Mouse (Mus musculus) kidney, adult 2 months (tissue): ENCODE data around the gene Mylk. TPM values are rescaled to one million over a fixed set of nuclear protein-coding genes. Genes with fewer than 3 reads are reported as not detected.

Experiments used
- DNase-seq: peaks from one replicate; pipeline ENCODE4 v3.0.0; 2021
- H3K27ac ChIP-seq: fragments of 200-500 bp; 2 replicates; pipeline ENCODE4 v1.5.1; 2012; ENCODE audit warnings: low read depth, low read length, control low read depth, inconsistent platforms; ENCODE audit not compliant: insufficient read depth
- H3K27me3 ChIP-seq: fragments of 200-500 bp; replicated peaks from 2 replicates; pipeline ENCODE4 v1.6.1; 2012; ENCODE audit warnings: mild to moderate bottlenecking, moderate library complexity, low read length, inconsistent platforms; ENCODE audit not compliant: control insufficient read depth, insufficient read depth
- H3K36me3 ChIP-seq: fragments of 200-500 bp; 2 replicates; pipeline ENCODE4 v1.6.1; 2012; ENCODE audit warnings: mild to moderate bottlenecking, moderate library complexity, low read length, inconsistent platforms; ENCODE audit not compliant: control insufficient read depth, insufficient read depth
- H3K4me1 ChIP-seq: fragments of 200-500 bp; 2 replicates; pipeline ENCODE4 v1.6.1; 2011; ENCODE audit warnings: low read length; ENCODE audit not compliant: control insufficient read depth, insufficient read depth
- H3K4me3 ChIP-seq: fragments of 200-500 bp; 2 replicates; pipeline ENCODE4 v1.5.1; 2011; ENCODE audit warnings: mild to moderate bottlenecking, low read depth, low read length, control low read depth; ENCODE audit not compliant: insufficient read depth
- CTCF ChIP-seq: fragments of 200-500 bp; conservative IDR thresholded peaks from 2 replicates; pipeline ENCODE4 v1.5.1; 2011; ENCODE audit warnings: low read depth, mild to moderate bottlenecking, control low read depth, low read length, moderate library complexity, mixed read lengths; ENCODE audit not compliant: insufficient read depth, insufficient read length
- POLR2A ChIP-seq: fragments of 200-500 bp; IDR thresholded peaks from one replicate; pipeline ENCODE4 v1.6.1; 2011; ENCODE audit warnings: low read depth, low read length, control low read depth
- WGBS: fragments of 180-500 bp; shearing (Covaris S2); methylation state at CpG from one replicate; pipeline ENCODE4 v1.1.7; 2018; 5-methylcytosine and 5-hydroxymethylcytosine counted together
- polyA plus RNA-seq: library from polyadenylated mRNA; depleted of rRNA; stranded (reverse); fragments of >200 nt; gene quantifications from 2 replicates; pipeline ENCODE4 v1.2.3, GENCODE M21; 2012

Mylk gene
- polyA plus RNA-seq, 1 experiment = 64.7 TPM

- Histone ChIP-seq H3K4me3 (no peak overlapping the region), H3K4me1 (peaks cover 24% of the 10 kb centered on the region), H3K36me3 (no peaks in the 10 kb centered on the region), H3K27ac (no peak overlapping the region), H3K27me3 (no peaks in the 10 kb centered on the region)
- TF ChIP-seq POLR2A (no peak), CTCF (no peak)
- DNase-seq = peak; percentile 29
- WGBS = 72% methylated on average over 4 of the region's 4 CpGs
Measured at GRCm38 (mm10) chr16:34865373-34865772, 120.4 kb downstream of the Mylk start.

- no peaks in the 10 kb centered on the region for H3K36me3 ChIP-seq
- H3K4me1 ChIP-seq = peaks cover 10% of the 10 kb centered on the region
- no peak overlapping the region for H3K4me3 ChIP-seq
- H3K27me3 ChIP-seq = no peaks in the 10 kb centered on the region
- DNase-seq = no peak
- WGBS = 94% methylated on average over 2 of the region's 2 CpGs
- no peak overlapping the region for H3K27ac ChIP-seq
- TF ChIP-seq POLR2A (no peak), CTCF (no peak)
Measured at GRCm38 (mm10) chr16:34867217-34867616, 122.2 kb downstream of the Mylk start.

- H3K27ac ChIP-seq = no peak overlapping the region
- DNase-seq = no peak
- H3K36me3 ChIP-seq = no peaks in the 10 kb centered on the region
- 85% methylated on average over 18 of the region's 18 CpGs for WGBS
- no peak for TF ChIP-seq POLR2A
- no peak for TF ChIP-seq CTCF
- H3K4me3 ChIP-seq = no peak overlapping the region
- no peaks in the 10 kb centered on the region for H3K27me3 ChIP-seq
- no peaks in the 10 kb centered on the region for H3K4me1 ChIP-seq
Measured at GRCm38 (mm10) chr16:34880031-34880778, 135.2 kb downstream of the Mylk start.

- Histone ChIP-seq H3K4me3 (no peak overlapping the region), H3K27ac (no peak overlapping the region), H3K36me3 (no peaks in the 10 kb centered on the region), H3K4me1 (no peaks in the 10 kb centered on the region), H3K27me3 (no peaks in the 10 kb centered on the region)
- TF ChIP-seq CTCF (no peak), POLR2A (no peak)
- no peak for DNase-seq
- 68% methylated on average over 4 of the region's 4 CpGs for WGBS
Measured at GRCm38 (mm10) chr16:34880815-34881214, 135.8 kb downstream of the Mylk start.

GRCm38 (mm10) chr16:34887037-34887436 lies 142.0 kb downstream of the Mylk start:
- H3K27me3 ChIP-seq = no peaks in the 10 kb centered on the region
- TF ChIP-seq POLR2A (no peak), CTCF (no peak)
- no peaks in the 10 kb centered on the region for H3K36me3 ChIP-seq
- 0 out of 2 replicates have a peak, but pooled peaks cover 3% of the 10 kb centered on the region for H3K4me1 ChIP-seq
- H3K4me3 ChIP-seq = no peak overlapping the region
- H3K27ac ChIP-seq = peak overlapping the region; percentile 56; the same call in 1 of the 2 replicates
- DNase-seq = peak; percentile 76
- WGBS = 76% methylated on average over 1 of the region's 1 CpGs

- TF ChIP-seq POLR2A (no peak), CTCF (no peak)
- H3K4me3 ChIP-seq = no peak overlapping the region
- H3K36me3 ChIP-seq = no peaks in the 10 kb centered on the region
- DNase-seq = peak; percentile 72
- peaks cover 5% of the 10 kb centered on the region; the same call in 1 of the 2 replicates for H3K4me1 ChIP-seq
- peak overlapping the region; percentile 38; the same call in 1 of the 2 replicates for H3K27ac ChIP-seq
- no peaks in the 10 kb centered on the region for H3K27me3 ChIP-seq
- WGBS = 70% methylated on average over 3 of the region's 3 CpGs
Measured at GRCm38 (mm10) chr16:34894016-34894415, 149.0 kb downstream of the Mylk start.

- Histone ChIP-seq H3K4me3 (no peak overlapping the region), H3K27ac (peak overlapping the region; percentile 35; the same call in 1 of the 2 replicates), H3K27me3 (no peaks in the 10 kb centered on the region), H3K4me1 (peaks cover 5% of the 10 kb centered on the region; the same call in 1 of the 2 replicates), H3K36me3 (no peaks in the 10 kb centered on the region)
- peak; percentile 80 for DNase-seq
- WGBS = 73% methylated on average over 10 of the region's 10 CpGs
- no peak for TF ChIP-seq CTCF
Measured at GRCm38 (mm10) chr16:34895916-34896315, 150.9 kb downstream of the Mylk start.
